Comparison of ENCODE assay signal across 24 mouse cellular contexts in the genomic region with DNA sequence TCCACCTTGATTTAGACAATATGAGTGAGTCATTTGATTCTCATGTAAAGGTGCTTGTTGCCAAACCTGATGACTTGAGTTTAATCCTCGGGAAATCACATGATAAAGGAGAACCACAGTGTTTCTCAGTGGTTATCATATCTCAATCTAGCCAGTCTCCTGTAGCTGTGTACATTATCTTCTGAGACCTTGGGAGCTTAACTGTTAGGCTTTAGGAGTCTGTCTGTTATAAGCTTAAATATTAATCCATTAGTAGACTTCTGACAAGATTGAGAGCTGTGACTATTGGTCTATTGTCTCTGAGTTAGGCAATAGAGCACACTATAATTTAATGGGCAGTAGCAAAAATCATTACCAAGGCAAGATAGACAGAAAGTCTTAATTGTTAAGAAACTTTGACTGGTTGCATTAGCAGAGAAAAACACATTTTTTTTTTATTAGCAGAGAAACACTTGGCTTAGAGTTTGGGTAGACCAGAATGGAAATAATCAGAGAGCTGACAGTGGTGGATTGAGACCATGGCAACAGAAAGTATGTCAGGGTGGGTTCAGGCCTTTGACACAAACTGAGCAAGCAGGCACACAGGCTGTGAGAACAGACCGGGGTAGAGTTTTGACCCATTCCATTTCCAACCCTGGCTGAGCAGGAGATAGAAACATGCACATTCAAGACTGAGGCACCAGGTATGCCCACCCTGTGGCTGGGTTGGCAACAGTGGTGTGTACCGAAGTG.
DNase-seq lines count a peak whose midpoint lies in the region; ATAC-seq and TF ChIP-seq lines count a peak whose summit lies in the region.
"Had no signal": no experiment of that assay in that cellular context is flagged by ENCODE, and none has a peak within 500 bp of the region (broad histone marks: within the 10 kb centered on the region; RNA-seq: fewer than 3 reads in every experiment).

No protein-coding gene starts in this region.

- no peak overlapping the region for H3K4me2 ChIP-seq in intestine, embryonic 14.5 days (ENCODE audit: low read length)
- no peak overlapping the region for H3K4me2 ChIP-seq in intestine, postnatal 0 days (replicated peaks; ENCODE audit: low read depth)
- no peak overlapping the region for H3K4me2 ChIP-seq in intestine, embryonic 15.5 days (replicated peaks)
- H3K4me2 ChIP-seq: embryonic facial prominence, embryonic 12.5 days; forebrain, embryonic 13.5 days; forebrain, embryonic 15.5 days had no signal

- H3K36me3 ChIP-seq in intestine, embryonic 14.5 days (ENCODE audit: control insufficient read depth, insufficient read depth, low read length) = no peaks in the 10 kb centered on the region
- H3K36me3 ChIP-seq in intestine, postnatal 0 days (ENCODE audit: control insufficient read depth, insufficient read depth) = no peaks in the 10 kb centered on the region
- no peaks in the 10 kb centered on the region for H3K36me3 ChIP-seq in megakaryocyte, embryonic 14.5 days (replicated peaks; ENCODE audit: low read length)
- H3K36me3 ChIP-seq in intestine, embryonic 15.5 days = no peaks in the 10 kb centered on the region
- H3K36me3 ChIP-seq: embryonic facial prominence, embryonic 10.5 days; embryonic facial prominence, embryonic 12.5 days; forebrain, embryonic 15.5 days; G1E had no signal

- no peaks in the 10 kb centered on the region for H3K9me3 ChIP-seq in intestine, embryonic 14.5 days (ENCODE audit: control insufficient read depth, low read length)
- no peaks in the 10 kb centered on the region for H3K9me3 ChIP-seq in intestine, postnatal 0 days (ENCODE audit: control insufficient read depth)
- peaks cover 6% of the 10 kb centered on the region; the same call in 1 of the 2 replicates for H3K9me3 ChIP-seq in megakaryocyte, embryonic 14.5 days
- H3K9me3 ChIP-seq in intestine, embryonic 15.5 days = no peaks in the 10 kb centered on the region
- H3K9me3 ChIP-seq: embryonic facial prominence, embryonic 10.5 days; embryonic facial prominence, embryonic 12.5 days; forebrain, embryonic 13.5 days; forebrain, embryonic 15.5 days had no signal

- H3K4me3 ChIP-seq in intestine, embryonic 14.5 days (ENCODE audit: low read depth, low read length) = no peak overlapping the region
- no peak overlapping the region for H3K4me3 ChIP-seq in intestine, postnatal 0 days (ENCODE audit: low read depth, low read length)
- H3K4me3 ChIP-seq in megakaryocyte, embryonic 14.5 days (replicated peaks) = peak overlapping the region; percentile 21
- H3K4me3 ChIP-seq in intestine, embryonic 15.5 days (replicated peaks) = no peak overlapping the region
- H3K4me3 ChIP-seq: embryonic facial prominence, embryonic 10.5 days; embryonic facial prominence, embryonic 12.5 days; forebrain, embryonic 13.5 days; forebrain, embryonic 15.5 days had no signal

- DNase-seq in intestine, embryonic 14.5 days (ENCODE audit: low spot score) = no peak
- no peak for DNase-seq in retina, postnatal 1 day
- DNase-seq: adrenal gland, adult 8-10 months; adrenal gland, postnatal 14 days; adrenal gland, postnatal 36 days; B cell, adult 2 months; cerebellum, adult 11-12 months; cerebellum, adult 2 months; cerebellum, adult 9-10 months; cerebellum, postnatal 10 days; cerebellum, postnatal 25 days had no signal

- H3K4me1 ChIP-seq in intestine, embryonic 14.5 days (replicated peaks; ENCODE audit: control insufficient read depth, insufficient read depth, low read length) = no peaks in the 10 kb centered on the region
- no peaks in the 10 kb centered on the region for H3K4me1 ChIP-seq in intestine, postnatal 0 days (replicated peaks; ENCODE audit: control insufficient read depth, insufficient read depth, low read length)
- no peaks in the 10 kb centered on the region for H3K4me1 ChIP-seq in megakaryocyte, embryonic 14.5 days
- no peaks in the 10 kb centered on the region for H3K4me1 ChIP-seq in intestine, embryonic 15.5 days (replicated peaks)
- H3K4me1 ChIP-seq: embryonic facial prominence, embryonic 10.5 days; embryonic facial prominence, embryonic 12.5 days; forebrain, embryonic 13.5 days; forebrain, embryonic 15.5 days had no signal

- TF ChIP-seq CTCF in intestine, postnatal 0 days (IDR thresholded peaks at IDR 0.05; ENCODE audit: low read depth) = no peak

- H3K27me3 ChIP-seq in intestine, embryonic 14.5 days (replicated peaks; ENCODE audit: control insufficient read depth, insufficient read depth, low read length) = no peaks in the 10 kb centered on the region
- no peaks in the 10 kb centered on the region for H3K27me3 ChIP-seq in intestine, postnatal 0 days (replicated peaks; ENCODE audit: control insufficient read depth, insufficient read depth, low read length)
- H3K27me3 ChIP-seq in megakaryocyte, embryonic 14.5 days (replicated peaks) = no peaks in the 10 kb centered on the region
- no peaks in the 10 kb centered on the region for H3K27me3 ChIP-seq in intestine, embryonic 15.5 days (replicated peaks)
- H3K27me3 ChIP-seq: CH12.LX; embryonic facial prominence, embryonic 12.5 days; forebrain, embryonic 13.5 days; forebrain, embryonic 15.5 days; Patski had no signal

- H3K9ac ChIP-seq in intestine, embryonic 14.5 days (ENCODE audit: low read length) = no peak overlapping the region
- no peak overlapping the region for H3K9ac ChIP-seq in intestine, postnatal 0 days (ENCODE audit: low read depth, low read length)
- no peak overlapping the region for H3K9ac ChIP-seq in intestine, embryonic 15.5 days
- H3K9ac ChIP-seq: embryonic facial prominence, embryonic 12.5 days; forebrain, embryonic 13.5 days; forebrain, embryonic 15.5 days had no signal

- 60% methylated on average over 3 of the region's 3 CpGs for WGBS in intestine, embryonic 14.5 days
- 54% methylated on average over 3 of the region's 3 CpGs for WGBS in intestine, postnatal 0 days
- 65% methylated on average over 3 of the region's 3 CpGs for WGBS in intestine, embryonic 15.5 days

- H3K27ac ChIP-seq in intestine, embryonic 14.5 days (ENCODE audit: low read depth) = no peak overlapping the region
- H3K27ac ChIP-seq in intestine, postnatal 0 days (ENCODE audit: low read depth, low read length) = no peak overlapping the region
- H3K27ac ChIP-seq in intestine, embryonic 15.5 days = no peak overlapping the region
- H3K27ac ChIP-seq: embryonic facial prominence, embryonic 10.5 days; embryonic facial prominence, embryonic 12.5 days; forebrain, embryonic 13.5 days; forebrain, embryonic 15.5 days had no signal

- 0 out of 2 replicates have a peak, but pooled peaks have one; percentile 64 for ATAC-seq in intestine, embryonic 14.5 days (replicated peaks; ENCODE audit: low FRiP score, low TSS enrichment, low read depth)
- ATAC-seq in intestine, postnatal 0 days = no peak
- ATAC-seq in megakaryocyte, adult 5-6 weeks (ENCODE audit: poor library complexity, severe bottlenecking) = no peak
- peak; percentile 93 for ATAC-seq in intestine, embryonic 15.5 days
- ATAC-seq: activated CD4-positive, CD25-positive, alpha-beta regulatory T cell, adult 4 months; CD4-positive, CD25-positive, alpha-beta regulatory T cell, adult 4 months; forebrain, embryonic 13.5 days; forebrain, embryonic 15.5 days; Patski had no signal

Comparison
In these comparisons a context has a peak if more than half of its experiments do, and no peak if none do; other contexts are left out.
1. ATAC-seq: peak in intestine, embryonic 14.5 days (single experiment) and intestine, embryonic 15.5 days (single experiment); none in intestine, postnatal 0 days (single experiment) and megakaryocyte, adult 5-6 weeks (single experiment).